Mouse (Mus musculus): ENCODE data around the gene Kcnh1. TPM values are rescaled to one million over a fixed set of nuclear protein-coding genes. Genes with fewer than 3 reads are reported as not detected.

Gene Kcnh1
- polyA plus RNA-seq, 1 experiment from 2014 or later: 0.39 TPM

DNA sequence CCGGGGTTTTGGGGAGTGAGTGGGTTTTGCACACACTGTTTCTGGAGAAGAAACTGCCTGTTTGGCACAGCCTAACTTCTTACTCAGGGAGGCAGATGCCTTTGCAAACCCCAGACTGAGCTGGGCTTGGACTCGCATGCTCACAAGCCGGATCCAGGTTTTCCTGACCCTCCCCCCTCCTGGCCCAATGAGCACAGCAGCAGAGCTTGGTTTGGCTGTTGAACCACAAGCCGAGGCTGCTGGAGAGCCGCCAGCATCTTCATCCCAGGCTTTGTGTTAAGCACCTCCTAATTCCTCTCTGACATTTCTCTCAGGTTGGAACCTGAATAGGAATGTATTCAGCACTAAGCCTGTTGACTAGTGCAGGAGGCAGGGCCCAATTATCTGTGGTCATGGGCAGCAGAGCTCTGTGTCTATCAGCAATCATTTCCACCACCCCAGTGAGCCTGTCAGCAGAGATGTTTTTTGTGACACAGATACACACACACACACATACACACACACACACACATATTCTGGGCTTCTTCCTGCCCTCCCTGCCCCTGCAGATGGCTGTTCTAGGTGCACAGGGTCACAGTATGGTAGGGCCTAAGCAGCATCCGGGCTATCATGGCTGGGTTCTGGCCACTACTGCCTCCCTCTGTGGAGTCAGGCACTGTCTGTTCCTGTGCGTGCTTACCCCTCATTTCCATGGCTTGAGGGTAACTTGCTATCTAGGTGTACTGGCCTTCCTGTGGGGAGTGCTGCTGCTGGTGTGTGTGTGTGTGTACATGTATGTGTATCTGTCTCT lies 254.3 kb downstream of the Kcnh1 start:
- Histone ChIP-seq H3K4me3 (ENCODE audit: low read depth, low read length) (no peak overlapping the region), H3K9ac (ENCODE audit: low read depth, low read length) (no peak overlapping the region), H3K4me2 (no peak overlapping the region), H3K27me3 (ENCODE audit: control insufficient read depth, insufficient read depth, low read length) (no peaks in the 10 kb centered on the region), H3K27ac (ENCODE audit: low read depth, low read length) (no peak overlapping the region), H3K4me1 (ENCODE audit: control insufficient read depth, insufficient read depth, low read length) (no peaks in the 10 kb centered on the region), H3K36me3 (ENCODE audit: control insufficient read depth, insufficient read depth, low read length) (no peaks in the 10 kb centered on the region), H3K9me3 (replicated peaks; ENCODE audit: control insufficient read depth, low read length) (no peaks in the 10 kb centered on the region)
- 65% methylated on average over 7 of the region's 7 CpGs for WGBS (ENCODE audit: insufficient replicate concordance)
- no peak for ATAC-seq (replicated peaks; ENCODE audit: insufficient number of reproducible peaks, low FRiP score, low TSS enrichment)

GRCm38 (mm10) chr1:192446158-192446557 lies 255.6 kb downstream of the Kcnh1 start:
- Histone ChIP-seq H3K9ac (ENCODE audit: low read depth, low read length) (no peak overlapping the region), H3K36me3 (ENCODE audit: control insufficient read depth, insufficient read depth, low read length) (no peaks in the 10 kb centered on the region), H3K4me3 (ENCODE audit: low read depth, low read length) (no peak overlapping the region), H3K4me1 (ENCODE audit: control insufficient read depth, insufficient read depth, low read length) (no peaks in the 10 kb centered on the region), H3K9me3 (replicated peaks; ENCODE audit: control insufficient read depth, low read length) (no peaks in the 10 kb centered on the region), H3K27me3 (ENCODE audit: control insufficient read depth, insufficient read depth, low read length) (no peaks in the 10 kb centered on the region), H3K4me2 (no peak overlapping the region), H3K27ac (ENCODE audit: low read depth, low read length) (no peak overlapping the region)
- 57% methylated on average over 5 of the region's 5 CpGs for WGBS (ENCODE audit: insufficient replicate concordance)
- ATAC-seq (replicated peaks; ENCODE audit: insufficient number of reproducible peaks, low FRiP score, low TSS enrichment): no peak

GRCm38 (mm10) chr1:192447666-192448065 lies 257.1 kb downstream of the Kcnh1 start:
- Histone ChIP-seq H3K36me3 (ENCODE audit: control insufficient read depth, insufficient read depth, low read length) (no peaks in the 10 kb centered on the region), H3K27ac (ENCODE audit: low read depth, low read length) (no peak overlapping the region), H3K4me1 (ENCODE audit: control insufficient read depth, insufficient read depth, low read length) (no peaks in the 10 kb centered on the region), H3K4me3 (ENCODE audit: low read depth, low read length) (no peak overlapping the region), H3K27me3 (ENCODE audit: control insufficient read depth, insufficient read depth, low read length) (0 out of 2 replicates have a peak, but pooled peaks cover 3% of the 10 kb centered on the region), H3K9me3 (replicated peaks; ENCODE audit: control insufficient read depth, low read length) (no peaks in the 10 kb centered on the region), H3K4me2 (no peak overlapping the region), H3K9ac (ENCODE audit: low read depth, low read length) (no peak overlapping the region)
- ATAC-seq (replicated peaks; ENCODE audit: insufficient number of reproducible peaks, low FRiP score, low TSS enrichment): no peak
- WGBS (ENCODE audit: insufficient replicate concordance): 62% methylated on average over 2 of the region's 2 CpGs

- Histone ChIP-seq H3K4me1 (ENCODE audit: control insufficient read depth, insufficient read depth, low read length) (no peaks in the 10 kb centered on the region), H3K9me3 (replicated peaks; ENCODE audit: control insufficient read depth, low read length) (no peaks in the 10 kb centered on the region), H3K9ac (ENCODE audit: low read depth, low read length) (no peak overlapping the region), H3K4me2 (no peak overlapping the region), H3K36me3 (ENCODE audit: control insufficient read depth, insufficient read depth, low read length) (no peaks in the 10 kb centered on the region), H3K27ac (ENCODE audit: low read depth, low read length) (no peak overlapping the region), H3K27me3 (ENCODE audit: control insufficient read depth, insufficient read depth, low read length) (0 out of 2 replicates have a peak, but pooled peaks cover 3% of the 10 kb centered on the region), H3K4me3 (ENCODE audit: low read depth, low read length) (no peak overlapping the region)
- 78% methylated on average over 1 of the region's 1 CpGs for WGBS (ENCODE audit: insufficient replicate concordance)
- ATAC-seq (replicated peaks; ENCODE audit: insufficient number of reproducible peaks, low FRiP score, low TSS enrichment): no peak
Measured at GRCm38 (mm10) chr1:192448512-192448911, 257.9 kb downstream of the Kcnh1 start.

- H3K36me3 ChIP-seq (ENCODE audit: control insufficient read depth, insufficient read depth, low read length): no peaks in the 10 kb centered on the region
- H3K4me1 ChIP-seq (ENCODE audit: control insufficient read depth, insufficient read depth, low read length): no peaks in the 10 kb centered on the region
- no peak overlapping the region for H3K9ac ChIP-seq (ENCODE audit: low read depth, low read length)
- 60% methylated on average over 4 of the region's 4 CpGs for WGBS (ENCODE audit: insufficient replicate concordance)
- H3K27me3 ChIP-seq (ENCODE audit: control insufficient read depth, insufficient read depth, low read length): 0 out of 2 replicates have a peak, but pooled peaks cover 3% of the 10 kb centered on the region
- no peak overlapping the region for H3K4me2 ChIP-seq
- ATAC-seq (replicated peaks; ENCODE audit: insufficient number of reproducible peaks, low FRiP score, low TSS enrichment): no peak
- H3K9me3 ChIP-seq (replicated peaks; ENCODE audit: control insufficient read depth, low read length): no peaks in the 10 kb centered on the region
- no peak overlapping the region for H3K27ac ChIP-seq (ENCODE audit: low read depth, low read length)
- no peak overlapping the region for H3K4me3 ChIP-seq (ENCODE audit: low read depth, low read length)
Measured at GRCm38 (mm10) chr1:192449572-192450351, 259.2 kb downstream of the Kcnh1 start.

DNA sequence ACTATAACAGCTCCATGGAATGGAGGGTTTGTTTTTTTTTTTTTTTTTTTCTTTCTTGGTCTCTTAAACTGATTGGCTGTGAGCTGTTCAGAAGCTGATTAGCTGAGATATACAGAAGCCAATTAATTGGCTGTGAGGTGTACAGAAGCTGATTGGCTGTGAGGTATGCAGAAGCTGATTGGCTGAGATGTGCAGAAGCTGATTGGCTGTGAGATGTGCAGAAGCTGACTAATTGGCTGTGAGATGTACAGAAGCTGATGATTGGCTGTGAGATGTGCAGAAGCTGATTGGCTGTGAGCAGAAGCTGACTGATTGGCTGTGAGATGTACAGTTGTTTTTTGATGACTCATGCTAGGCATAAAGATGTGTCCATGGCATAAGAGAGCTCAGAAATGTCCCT lies 259.9 kb downstream of the Kcnh1 start:
- no peak for ATAC-seq (replicated peaks; ENCODE audit: insufficient number of reproducible peaks, low FRiP score, low TSS enrichment)
- no peak overlapping the region for H3K4me3 ChIP-seq (ENCODE audit: low read depth, low read length)

DNA sequence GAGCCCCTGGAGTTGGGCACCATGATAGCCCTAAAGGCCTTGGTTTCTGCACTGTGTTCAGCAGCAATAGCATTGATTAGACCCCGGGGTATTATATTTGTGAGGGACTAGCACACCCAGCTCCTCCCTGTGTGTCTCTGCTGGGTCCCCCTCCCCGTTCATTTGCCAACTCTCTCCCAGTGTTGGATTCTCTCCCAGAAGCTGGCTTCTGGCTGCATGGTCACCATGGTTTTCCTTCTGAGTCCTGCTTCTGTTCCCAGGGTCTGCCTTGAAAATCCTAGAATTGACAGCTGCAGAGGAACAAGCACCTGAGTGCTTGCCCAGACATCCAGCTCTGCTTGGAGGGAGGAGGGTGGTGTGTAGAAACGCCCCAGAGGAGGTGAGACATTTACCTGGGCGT lies 261.1 kb downstream of the Kcnh1 start:
- Histone ChIP-seq H3K4me3 (ENCODE audit: low read depth, low read length) (no peak overlapping the region), H3K4me1 (ENCODE audit: control insufficient read depth, insufficient read depth, low read length) (no peaks in the 10 kb centered on the region), H3K9me3 (replicated peaks; ENCODE audit: control insufficient read depth, low read length) (no peaks in the 10 kb centered on the region), H3K9ac (ENCODE audit: low read depth, low read length) (no peak overlapping the region), H3K36me3 (ENCODE audit: control insufficient read depth, insufficient read depth, low read length) (no peaks in the 10 kb centered on the region), H3K4me2 (no peak overlapping the region), H3K27me3 (ENCODE audit: control insufficient read depth, insufficient read depth, low read length) (0 out of 2 replicates have a peak, but pooled peaks cover 3% of the 10 kb centered on the region), H3K27ac (ENCODE audit: low read depth, low read length) (no peak overlapping the region)
- no peak for ATAC-seq (replicated peaks; ENCODE audit: insufficient number of reproducible peaks, low FRiP score, low TSS enrichment)
- WGBS (ENCODE audit: insufficient replicate concordance): 62% methylated on average over 4 of the region's 4 CpGs

More for the DNA sequence above, 259.9 kb downstream of the Kcnh1 start:
- no peak overlapping the region for H3K27ac ChIP-seq (ENCODE audit: low read depth, low read length)
- H3K27me3 ChIP-seq (ENCODE audit: control insufficient read depth, insufficient read depth, low read length): 0 out of 2 replicates have a peak, but pooled peaks cover 3% of the 10 kb centered on the region
- no peak overlapping the region for H3K4me2 ChIP-seq
- H3K9me3 ChIP-seq (replicated peaks; ENCODE audit: control insufficient read depth, low read length): no peaks in the 10 kb centered on the region
- H3K36me3 ChIP-seq (ENCODE audit: control insufficient read depth, insufficient read depth, low read length): no peaks in the 10 kb centered on the region
- no peak overlapping the region for H3K9ac ChIP-seq (ENCODE audit: low read depth, low read length)
- no peaks in the 10 kb centered on the region for H3K4me1 ChIP-seq (ENCODE audit: control insufficient read depth, insufficient read depth, low read length)

GRCm38 (mm10) chr1:192454501-192454900 lies 263.9 kb downstream of the Kcnh1 start:
- no peak for ATAC-seq (replicated peaks; ENCODE audit: insufficient number of reproducible peaks, low FRiP score, low TSS enrichment)
- no peaks in the 10 kb centered on the region for H3K36me3 ChIP-seq (ENCODE audit: control insufficient read depth, insufficient read depth, low read length)
- 48% methylated on average over 1 of the region's 1 CpGs for WGBS (ENCODE audit: insufficient replicate concordance)
- H3K27me3 ChIP-seq (ENCODE audit: control insufficient read depth, insufficient read depth, low read length): 0 out of 2 replicates have a peak, but pooled peaks cover 3% of the 10 kb centered on the region
- H3K9me3 ChIP-seq (replicated peaks; ENCODE audit: control insufficient read depth, low read length): no peaks in the 10 kb centered on the region
- H3K27ac ChIP-seq (ENCODE audit: low read depth, low read length): no peak overlapping the region
- H3K4me1 ChIP-seq (ENCODE audit: control insufficient read depth, insufficient read depth, low read length): no peaks in the 10 kb centered on the region
- no peak overlapping the region for H3K4me3 ChIP-seq (ENCODE audit: low read depth, low read length)
- no peak overlapping the region for H3K4me2 ChIP-seq
- no peak overlapping the region for H3K9ac ChIP-seq (ENCODE audit: low read depth, low read length)

Measured in heart, embryonic 11.5 days (tissue).